Mouse (Mus musculus): ENCODE data around the gene Inpp4b. TPM values are rescaled to one million over a fixed set of nuclear protein-coding genes. Genes with fewer than 3 reads are reported as not detected.

Gene Inpp4b
- polyA plus RNA-seq, 1 experiment from 2014 or later, result 11.4 TPM

GRCm38 (mm10) chr8:82150272-82150671 lies 807.9 kb downstream of the Inpp4b start:
- peaks cover 9% of the 10 kb centered on the region; the same call in 1 of the 2 replicates for H3K9me3 ChIP-seq (ENCODE audit: control insufficient read depth, low read length)
- no peak overlapping the region for H3K4me3 ChIP-seq (replicated peaks; ENCODE audit: low read length)
- H3K27me3 ChIP-seq (ENCODE audit: control insufficient read depth, insufficient read depth, low read length), result no peaks in the 10 kb centered on the region
- no peaks in the 10 kb centered on the region for H3K4me1 ChIP-seq (replicated peaks; ENCODE audit: control insufficient read depth, insufficient read depth, low read length)
- H3K9ac ChIP-seq, result no peak overlapping the region
- no peaks in the 10 kb centered on the region for H3K36me3 ChIP-seq (replicated peaks; ENCODE audit: control insufficient read depth, insufficient read depth)
- no peak overlapping the region for H3K4me2 ChIP-seq (replicated peaks)
- ATAC-seq (ENCODE audit: low FRiP score) (no peak), DNase-seq (ENCODE audit: low spot score) (no peak)
- no peak overlapping the region for H3K27ac ChIP-seq

- Histone ChIP-seq H3K27ac (no peak overlapping the region), H3K27me3 (ENCODE audit: control insufficient read depth, insufficient read depth, low read length) (no peaks in the 10 kb centered on the region), H3K4me3 (replicated peaks; ENCODE audit: low read length) (no peak overlapping the region), H3K36me3 (replicated peaks; ENCODE audit: control insufficient read depth, insufficient read depth) (no peaks in the 10 kb centered on the region), H3K9me3 (ENCODE audit: control insufficient read depth, low read length) (peaks cover 9% of the 10 kb centered on the region; the same call in 1 of the 2 replicates), H3K9ac (no peak overlapping the region), H3K4me2 (replicated peaks) (no peak overlapping the region), H3K4me1 (replicated peaks; ENCODE audit: control insufficient read depth, insufficient read depth, low read length) (no peaks in the 10 kb centered on the region)
- no peak for ATAC-seq (ENCODE audit: low FRiP score)
- no peak for DNase-seq (ENCODE audit: low spot score)
- 96% methylated on average over 1 of the region's 1 CpGs for WGBS
Observed at GRCm38 (mm10) chr8:82157928-82158327, 815.6 kb downstream of the Inpp4b start.

All from hindbrain, embryonic 14.5 days (tissue).